Mouse (Mus musculus) hindbrain, embryonic 15.5 days (tissue): ENCODE results near the gene Foxj2. TPM values are rescaled to one million over a fixed set of nuclear protein-coding genes. Genes with fewer than 3 reads are reported as not detected.

Source experiments
- ATAC-seq: fragments of 200-750 bp; cut with Nextera tagmentation; 2 replicates; pipeline ENCODE4 v1.8.0; 2017; ENCODE audit warnings: low read depth, moderate number of reproducible peaks, moderate TSS enrichment; ENCODE audit not compliant: low FRiP score
- H3K27ac ChIP-seq: fragments of 300-500 bp; sonication (generic); replicated peaks from 2 replicates; pipeline ENCODE4 v1.5.1; 2015; ENCODE audit warnings: mild to moderate bottlenecking, inconsistent platforms
- H3K27me3 ChIP-seq: fragments of 300-500 bp; sonication (generic); 2 replicates; pipeline ENCODE4 v1.6.1; 2015; ENCODE audit warnings: control low read depth, inconsistent platforms
- H3K36me3 ChIP-seq: fragments of 300-500 bp; sonication (generic); 2 replicates; pipeline ENCODE4 v1.6.1; 2015; ENCODE audit warnings: control low read depth, inconsistent platforms
- H3K4me1 ChIP-seq: fragments of 300-500 bp; sonication (generic); replicated peaks from 2 replicates; pipeline ENCODE4 v1.6.1; 2015; ENCODE audit warnings: control low read depth, inconsistent platforms
- H3K4me2 ChIP-seq: fragments of 300-500 bp; sonication (generic); 2 replicates; pipeline ENCODE4 v1.6.1; 2015; ENCODE audit warnings: moderate library complexity, mild to moderate bottlenecking, inconsistent platforms
- H3K4me3 ChIP-seq: fragments of 300-500 bp; sonication (generic); 2 replicates; pipeline ENCODE4 v1.5.1; 2015; ENCODE audit warnings: mild to moderate bottlenecking, inconsistent platforms
- H3K9ac ChIP-seq: fragments of 300-500 bp; sonication (generic); 2 replicates; pipeline ENCODE4 v1.6.1; 2015; ENCODE audit warnings: inconsistent platforms
- H3K9me3 ChIP-seq: fragments of 300-500 bp; sonication (generic); 2 replicates; pipeline ENCODE4 v1.6.1; 2016; ENCODE audit warnings: control low read depth, inconsistent platforms
- WGBS: fragments of 180-500 bp; shearing (Covaris S2); methylation state at CpG from one replicate; pipeline ENCODE4 v1.1.7; 2015; 5-methylcytosine and 5-hydroxymethylcytosine counted together
- microRNA-seq: library from miRNA; unstranded; fragments of <30 nt; microRNA quantifications from one replicate; pipeline ENCODE4, GENCODE M21; 2016
- polyA plus RNA-seq: library from polyadenylated mRNA; unstranded; fragments of >200 nt; fragmentation: Nextera tagmentation; extraction: Ambion mirVana; gene quantifications from 2 replicates; pipeline ENCODE4 v1.2.1, GENCODE M21; 2015

Gene Foxj2
- polyA plus RNA-seq, 1 experiment from 2014 or later: 9.0 TPM

GRCm38 (mm10) chr6:122881287-122881686 is 61.6 kb downstream of the Foxj2 start:
- 94% methylated on average over 12 of the region's 12 CpGs for WGBS
- no peak for ATAC-seq
- no peaks in the 10 kb centered on the region for H3K27me3 ChIP-seq
- H3K36me3 ChIP-seq: peaks cover 67% of the 10 kb centered on the region
- peaks cover 7% of the 10 kb centered on the region for H3K4me1 ChIP-seq
- H3K9me3 ChIP-seq: no peaks in the 10 kb centered on the region
- no peak overlapping the region for H3K27ac ChIP-seq
- no peak overlapping the region for H3K4me3 ChIP-seq
- H3K9ac ChIP-seq: no peak overlapping the region
- no peak overlapping the region for H3K4me2 ChIP-seq

GRCm38 (mm10) chr6:122883603-122884002 is 63.9 kb downstream of the Foxj2 start:
- H3K4me2 ChIP-seq: no peak overlapping the region
- H3K4me3 ChIP-seq: no peak overlapping the region
- no peaks in the 10 kb centered on the region for H3K9me3 ChIP-seq
- no peak overlapping the region for H3K27ac ChIP-seq
- H3K36me3 ChIP-seq: peaks cover 81% of the 10 kb centered on the region
- H3K9ac ChIP-seq: no peak overlapping the region
- H3K27me3 ChIP-seq: no peaks in the 10 kb centered on the region
- no peak for ATAC-seq
- 96% methylated on average over 9 of the region's 9 CpGs for WGBS
- no peaks in the 10 kb centered on the region for H3K4me1 ChIP-seq

- Histone ChIP-seq H3K4me3 (no peak overlapping the region), H3K9ac (no peak overlapping the region), H3K4me1 (no peaks in the 10 kb centered on the region), H3K27me3 (no peaks in the 10 kb centered on the region), H3K4me2 (no peak overlapping the region), H3K36me3 (peaks cover 50% of the 10 kb centered on the region), H3K9me3 (no peaks in the 10 kb centered on the region), H3K27ac (no peak overlapping the region)
- ATAC-seq: no peak
- WGBS: 98% methylated on average over 2 of the region's 2 CpGs
These were observed 69.9 kb downstream of the Foxj2 start for GRCm38 (mm10) chr6:122889599-122889998.

GRCm38 (mm10) chr6:122892442-122893049 is 72.8 kb downstream of the Foxj2 start:
- 13% methylated on average over 2 of the region's 2 CpGs for WGBS
- Histone ChIP-seq H3K4me2 (no peak overlapping the region), H3K36me3 (peaks cover 28% of the 10 kb centered on the region), H3K4me1 (no peaks in the 10 kb centered on the region), H3K4me3 (no peak overlapping the region), H3K27ac (no peak overlapping the region), H3K9me3 (no peaks in the 10 kb centered on the region), H3K9ac (no peak overlapping the region), H3K27me3 (no peaks in the 10 kb centered on the region)
- ATAC-seq: no peak

Small RNA genes within 50 kb of the gene (microRNA-seq; reads per million reads assigned to microRNA genes)
- gene Mir7231: 1.1 reads per million

Other genes with a start within 250 kb of the Foxj2 start
- gene Apobec1, start 217.5 kb upstream of the Foxj2 start, polyA plus RNA-seq: 1.4 and 2.4 TPM in 2 replicates
- 0.06 TPM in 1 of 2 replicates, not detected in the other for gene Gdf3, start 209.8 kb upstream of the Foxj2 start, polyA plus RNA-seq
- gene Dppa3, start 193.5 kb upstream of the Foxj2 start, polyA plus RNA-seq: not detected in 2 replicates
- 0.09 and 0.25 TPM in 2 replicates for gene Nanog, start 112.4 kb upstream of the Foxj2 start, polyA plus RNA-seq
- 43.4 and 44.5 TPM in 2 replicates for gene Slc2a3, start 18.3 kb upstream of the Foxj2 start, polyA plus RNA-seq
- 1.7 and 2.6 TPM in 2 replicates for gene C3ar1, start 36.2 kb downstream of the Foxj2 start, polyA plus RNA-seq
- 146 and 152 TPM in 2 replicates for gene Necap1, start 54.6 kb downstream of the Foxj2 start, polyA plus RNA-seq
- gene Clec4a1, start 101.9 kb downstream of the Foxj2 start, polyA plus RNA-seq: 1.9 and 2.0 TPM in 2 replicates
- 1.3 and 2.8 TPM in 2 replicates for gene Clec4a3, start 132.6 kb downstream of the Foxj2 start, polyA plus RNA-seq
- gene Clec4a4, start 170.5 kb downstream of the Foxj2 start, polyA plus RNA-seq: not detected in 2 replicates
- not detected in 2 replicates for gene Clec4b1, start 230.0 kb downstream of the Foxj2 start, polyA plus RNA-seq